Mouse (Mus musculus) kidney, postnatal 0 days (tissue): ENCODE measurements around the gene Olfr155. TPM values are rescaled to one million over a fixed set of nuclear protein-coding genes. Genes with fewer than 3 reads are reported as not detected.

Experiments used
- ATAC-seq: fragments of 200-750 bp; cut with Nextera tagmentation; replicated peaks from 2 replicates; pipeline ENCODE4 v1.8.0; 2017; ENCODE audit warnings: low read depth, moderate number of reproducible peaks, moderate TSS enrichment, moderate library complexity; ENCODE audit not compliant: low FRiP score
- DNase-seq: peaks from one replicate; pipeline ENCODE4 v3.0.0-alpha.2; 2016; ENCODE audit warnings: low spot score
- H3K27ac ChIP-seq: fragments of 300-500 bp; sonication (generic); 2 replicates; pipeline ENCODE4 v1.5.1; 2014; ENCODE audit warnings: mild to moderate bottlenecking
- H3K27me3 ChIP-seq: fragments of 300-500 bp; sonication (generic); 2 replicates; pipeline ENCODE4 v1.6.1; 2014; ENCODE audit warnings: low read length, mixed read lengths; ENCODE audit not compliant: insufficient read depth
- H3K36me3 ChIP-seq: fragments of 300-500 bp; sonication (generic); 2 replicates; pipeline ENCODE4 v1.6.1; 2014; ENCODE audit warnings: low read length, mixed read lengths; ENCODE audit not compliant: insufficient read depth
- H3K4me1 ChIP-seq: fragments of 300-500 bp; sonication (generic); replicated peaks from 2 replicates; pipeline ENCODE4 v1.6.1; 2014; ENCODE audit warnings: antibody characterized with exemption, low read length, mixed read lengths; ENCODE audit not compliant: insufficient read depth
- H3K4me2 ChIP-seq: fragments of 300-500 bp; sonication (generic); 2 replicates; pipeline ENCODE4 v1.6.1; 2014; ENCODE audit warnings: mild to moderate bottlenecking, low read length, moderate library complexity, mixed read lengths
- H3K4me3 ChIP-seq: fragments of 300-500 bp; sonication (generic); replicated peaks from 2 replicates; pipeline ENCODE4 v1.5.1; 2014; ENCODE audit warnings: low read depth, low read length
- H3K9ac ChIP-seq: fragments of 300-500 bp; sonication (generic); 2 replicates; pipeline ENCODE4 v1.6.1; 2014; ENCODE audit warnings: low read depth, low read length
- H3K9me3 ChIP-seq: fragments of 300-500 bp; sonication (generic); replicated peaks from 2 replicates; pipeline ENCODE4 v1.6.1; 2016; ENCODE audit warnings: low read length, inconsistent platforms, mixed read lengths
- CTCF ChIP-seq: IDR thresholded peaks from 2 replicates; pipeline ENCODE4 v1.5.1; 2016; ENCODE audit warnings: antibody characterized with exemption, low read depth, mild to moderate bottlenecking, moderate library complexity
- WGBS: fragments of 180-500 bp; shearing (Covaris S2); extraction: QIAGEN DNeasy Blood & Tissue Kit; methylation state at CpG from one replicate; pipeline ENCODE4 v1.1.7; 2014; 5-methylcytosine and 5-hydroxymethylcytosine counted together
- polyA plus RNA-seq: library from polyadenylated mRNA; unstranded; fragments of >200 nt; fragmentation: Nextera tagmentation; extraction: Ambion mirVana; gene quantifications from 2 replicates; pipeline ENCODE4 v1.2.1, GENCODE M21; 2015

Olfr155 gene
- polyA plus RNA-seq = not detected in 2 replicates

DNA sequence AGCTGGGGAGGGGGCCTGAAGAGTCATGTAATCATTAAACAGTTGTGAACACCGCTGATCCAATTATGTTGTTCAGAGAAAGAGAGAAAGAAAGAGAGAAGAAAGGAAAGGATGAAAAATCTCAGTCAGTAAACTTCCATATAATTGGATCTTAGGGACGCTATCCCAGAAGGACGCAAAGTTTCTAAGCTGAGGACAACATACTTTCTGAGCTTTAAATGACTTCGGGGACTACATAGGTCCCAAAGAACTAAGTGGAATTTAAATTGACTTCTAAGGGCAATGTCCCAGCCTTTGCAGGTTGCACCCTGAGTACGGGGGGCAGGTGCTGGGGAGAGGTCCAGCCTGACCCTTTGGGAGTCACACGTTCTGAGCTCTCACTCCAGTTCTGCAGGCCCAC is at the start of gene Olfr155:
Gene Olfr155, plus strand, starts transcription at position 301 of the 400 bp plus-strand sequence.
- H3K27me3 ChIP-seq = no peaks in the 10 kb centered on the region
- H3K4me2 ChIP-seq = no peak within 1 kb of the TSS
- no peak within 1 kb of the TSS for H3K4me3 ChIP-seq
- 86% methylated on average over 6 of the region's 6 CpGs for WGBS
- no peak within 1 kb of the TSS for H3K27ac ChIP-seq
- ATAC-seq = no peak
- H3K9me3 ChIP-seq = no peaks in the 10 kb centered on the region
- H3K4me1 ChIP-seq = no peaks in the 10 kb centered on the region
- no peak for TF ChIP-seq CTCF
- no peak for DNase-seq
- no peak within 1 kb of the TSS for H3K9ac ChIP-seq
- no peaks in the 10 kb centered on the region for H3K36me3 ChIP-seq

DNA sequence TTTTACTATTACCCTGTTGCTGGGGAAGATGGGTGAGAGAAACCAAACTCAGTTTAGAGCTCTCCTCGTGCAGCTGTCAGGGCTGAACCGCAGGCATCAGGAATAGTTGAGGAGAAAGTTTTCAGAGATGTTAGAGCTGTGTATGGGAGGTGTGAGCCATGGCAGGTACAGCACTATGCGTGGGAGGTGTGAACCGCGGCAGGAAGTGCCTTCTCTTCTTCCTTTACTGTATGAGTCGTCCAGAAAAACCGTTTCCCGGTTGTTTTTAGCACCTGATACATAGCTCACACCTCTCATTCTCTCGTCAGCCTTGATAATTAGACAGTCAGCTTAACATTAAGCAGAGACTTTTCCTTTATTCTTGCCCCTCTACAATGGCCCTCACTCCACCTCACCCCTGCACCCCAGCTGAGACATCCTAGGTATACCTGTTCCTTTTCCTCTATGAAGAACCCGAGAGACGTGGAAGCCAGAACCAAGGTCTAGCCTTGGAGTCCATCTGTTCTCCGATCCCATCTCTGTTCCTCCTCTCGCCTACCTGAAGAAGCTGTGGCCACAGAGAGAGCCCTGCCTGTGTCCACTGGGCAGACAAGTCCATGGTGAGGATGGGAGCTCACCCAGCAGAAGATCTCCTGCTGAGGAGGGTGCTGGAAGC is 28.3 kb upstream of the Olfr155 start:
- WGBS = 71% methylated on average over 13 of the region's 13 CpGs
- no peak overlapping the region for H3K9ac ChIP-seq
- H3K27me3 ChIP-seq = no peaks in the 10 kb centered on the region
- ATAC-seq = no peak
- DNase-seq = no peak
- no peak overlapping the region for H3K4me2 ChIP-seq
- no peaks in the 10 kb centered on the region for H3K4me1 ChIP-seq
- no peak overlapping the region for H3K27ac ChIP-seq
- no peak for TF ChIP-seq CTCF
- no peaks in the 10 kb centered on the region for H3K36me3 ChIP-seq
- no peak overlapping the region for H3K4me3 ChIP-seq
- no peaks in the 10 kb centered on the region for H3K9me3 ChIP-seq

- H3K4me2 ChIP-seq = no peak within 1 kb of the TSS
- H3K36me3 ChIP-seq = no peaks in the 10 kb centered on the region
- DNase-seq = peak; percentile 82
- WGBS = 17% methylated on average over 7 of the region's 7 CpGs
- no peaks in the 10 kb centered on the region for H3K27me3 ChIP-seq
- no peak within 1 kb of the TSS for H3K4me3 ChIP-seq
- TF ChIP-seq CTCF = peak; percentile 74
- no peaks in the 10 kb centered on the region for H3K4me1 ChIP-seq
- no peak for ATAC-seq
- H3K9me3 ChIP-seq = no peaks in the 10 kb centered on the region
- H3K9ac ChIP-seq = no peak within 1 kb of the TSS
- H3K27ac ChIP-seq = no peak within 1 kb of the TSS
Observed at GRCm38 (mm10) chr4:43823845-43824337, 27.5 kb upstream of the Olfr155 start, which contains the start of gene Olfr156. Gene Olfr156, minus strand, starts transcription at chr4:43823895.

GRCm38 (mm10) chr4:43828806-43829205 is 22.6 kb upstream of the Olfr155 start:
- H3K36me3 ChIP-seq = no peaks in the 10 kb centered on the region
- 83% methylated on average over 4 of the region's 4 CpGs for WGBS
- peak; percentile 23 for DNase-seq
- H3K4me3 ChIP-seq = no peak overlapping the region
- H3K9me3 ChIP-seq = no peaks in the 10 kb centered on the region
- no peaks in the 10 kb centered on the region for H3K27me3 ChIP-seq
- no peak for TF ChIP-seq CTCF
- no peaks in the 10 kb centered on the region for H3K4me1 ChIP-seq
- no peak overlapping the region for H3K27ac ChIP-seq
- H3K9ac ChIP-seq = no peak overlapping the region
- no peak overlapping the region for H3K4me2 ChIP-seq
- no peak for ATAC-seq

DNA sequence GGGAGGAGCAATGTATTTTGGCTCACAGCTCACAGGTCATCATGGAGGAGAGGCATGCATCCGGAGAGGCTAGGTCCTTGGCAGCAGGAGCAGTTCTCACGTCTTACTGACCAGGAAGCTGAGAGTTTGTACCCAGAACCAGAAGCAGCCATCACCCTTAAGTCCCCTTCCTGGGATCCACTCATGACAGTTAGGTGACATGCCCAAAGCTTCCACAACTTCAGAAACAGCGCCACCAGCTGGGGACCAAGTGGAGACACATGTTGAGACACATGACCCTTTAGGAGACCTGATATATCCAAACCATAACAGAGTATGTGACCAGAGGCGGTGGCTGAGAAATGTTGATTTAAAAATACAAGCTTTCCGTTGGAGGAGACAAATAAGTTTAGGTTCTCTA is 19.3 kb upstream of the Olfr155 start:
- Histone ChIP-seq H3K4me3 (no peak overlapping the region), H3K36me3 (no peaks in the 10 kb centered on the region), H3K9me3 (no peaks in the 10 kb centered on the region), H3K27me3 (no peaks in the 10 kb centered on the region), H3K27ac (no peak overlapping the region), H3K4me2 (no peak overlapping the region), H3K4me1 (no peaks in the 10 kb centered on the region), H3K9ac (no peak overlapping the region)
- 72% methylated on average over 5 of the region's 5 CpGs for WGBS
- DNase-seq (no peak), ATAC-seq (no peak)
- TF ChIP-seq CTCF = peak; percentile 19; the same call in 1 of the 2 replicates

DNA sequence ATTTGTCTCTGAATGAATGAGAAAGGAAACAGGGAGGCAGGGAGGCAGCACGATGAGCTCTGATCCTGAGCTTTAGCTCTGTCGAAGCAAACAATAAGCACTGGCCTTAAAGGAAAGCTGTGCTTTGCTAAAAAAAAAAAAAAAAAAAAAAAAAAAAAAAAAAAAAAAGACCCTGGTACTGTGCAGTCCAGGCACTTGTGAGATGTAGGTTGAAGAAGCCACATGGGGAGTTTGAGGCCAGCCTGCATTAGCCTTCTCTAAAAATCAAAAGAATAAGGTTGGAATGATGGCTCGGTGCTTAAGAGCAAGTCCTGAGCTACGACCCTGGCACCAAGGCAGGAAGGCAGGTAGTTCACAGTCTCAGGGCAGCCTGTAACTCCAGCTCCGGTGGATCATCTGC is 17.6 kb upstream of the Olfr155 start:
- WGBS = 78% methylated on average over 5 of the region's 5 CpGs
- no peak for TF ChIP-seq CTCF
- no peaks in the 10 kb centered on the region for H3K27me3 ChIP-seq

More for the DNA sequence above, 17.6 kb upstream of the Olfr155 start:
- no peak for DNase-seq
- Histone ChIP-seq H3K9ac (no peak overlapping the region), H3K27ac (no peak overlapping the region), H3K36me3 (no peaks in the 10 kb centered on the region), H3K4me3 (no peak overlapping the region), H3K9me3 (no peaks in the 10 kb centered on the region), H3K4me1 (no peaks in the 10 kb centered on the region), H3K4me2 (no peak overlapping the region)
- no peak for ATAC-seq
